Mouse (Mus musculus): ENCODE measurements around the gene Nop14. TPM values are rescaled to one million over a fixed set of nuclear protein-coding genes. Genes with fewer than 3 reads are reported as not detected.
A peak's percentile ranks its signal among the peaks of the same experiment; 100 is the strongest.

The Nop14 gene
- polyA plus RNA-seq, 1 experiment, result 19.2 TPM

DNA sequence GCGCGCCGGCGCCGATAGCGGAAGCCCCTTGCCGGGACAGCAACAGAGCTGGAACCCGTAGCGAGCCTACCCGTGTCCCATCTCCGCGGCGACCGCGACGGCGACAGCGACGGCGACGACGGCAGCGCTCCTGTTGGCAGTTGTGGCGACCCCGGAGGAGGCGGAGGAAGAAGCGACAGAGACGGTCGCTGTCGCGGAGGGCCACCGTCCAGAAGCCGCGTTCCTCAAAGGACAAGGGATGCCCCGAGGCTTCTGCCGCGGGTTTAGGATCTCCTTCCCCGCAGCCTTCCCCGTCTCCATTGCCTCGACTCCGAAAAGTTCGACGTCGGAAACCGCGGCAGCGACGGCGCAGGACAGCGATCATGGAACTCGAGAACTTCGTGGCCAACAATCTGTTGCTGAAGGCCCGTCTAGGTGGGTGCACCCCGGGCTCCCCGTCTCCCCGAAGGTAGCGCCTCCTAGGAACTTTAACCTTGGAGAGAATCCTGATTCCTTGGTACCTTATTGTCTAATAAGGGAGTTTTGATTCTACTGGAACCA, 713 bp upstream of the Nop14 start:
- Histone ChIP-seq H3K27ac (ENCODE audit: insufficient read depth, low read depth, low read length) (peak overlapping the region; percentile 51), H3K4me1 (ENCODE audit: control insufficient read depth, insufficient read depth, low read length) (peaks cover 2% of the 10 kb centered on the region; the same call in 1 of the 2 replicates), H3K4me3 (ENCODE audit: insufficient read depth, low read length) (peak overlapping the region; percentile 90)
- TF ChIP-seq POLR2A (IDR thresholded peaks at IDR 0.05; ENCODE audit: borderline replicate concordance, low read depth, low read length), result no peak
- no peak for TF ChIP-seq CTCF (IDR thresholded peaks at IDR 0.05; ENCODE audit: low read depth, low read length)

DNA sequence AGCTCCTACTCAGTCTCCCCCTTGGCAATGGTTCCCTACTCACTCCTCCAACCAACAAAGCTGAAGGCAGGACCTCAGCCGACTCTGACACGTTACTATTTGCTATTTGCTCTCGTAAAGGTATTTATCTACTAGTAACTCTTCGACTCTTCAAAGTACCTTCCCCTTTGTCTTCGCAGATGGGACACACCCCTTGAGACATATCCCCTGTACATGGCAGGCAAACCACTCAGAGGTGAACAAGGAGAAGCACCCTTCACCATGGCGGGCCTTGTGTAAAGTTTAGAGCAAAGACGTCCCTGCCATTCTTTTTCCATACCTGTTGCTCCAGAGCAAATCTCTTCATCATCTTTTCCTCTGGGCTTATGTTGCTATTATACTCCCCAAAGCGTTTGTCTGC, 2.4 kb downstream of the Nop14 start:
- Histone ChIP-seq H3K4me3 (ENCODE audit: insufficient read depth, low read length) (no peak overlapping the region), H3K27ac (ENCODE audit: insufficient read depth, low read depth, low read length) (no peak overlapping the region), H3K4me1 (ENCODE audit: control insufficient read depth, insufficient read depth, low read length) (peaks cover 2% of the 10 kb centered on the region; the same call in 1 of the 2 replicates)
- TF ChIP-seq POLR2A (IDR thresholded peaks at IDR 0.05; ENCODE audit: borderline replicate concordance, low read depth, low read length), result no peak
- TF ChIP-seq CTCF (IDR thresholded peaks at IDR 0.05; ENCODE audit: low read depth, low read length), result no peak

DNA sequence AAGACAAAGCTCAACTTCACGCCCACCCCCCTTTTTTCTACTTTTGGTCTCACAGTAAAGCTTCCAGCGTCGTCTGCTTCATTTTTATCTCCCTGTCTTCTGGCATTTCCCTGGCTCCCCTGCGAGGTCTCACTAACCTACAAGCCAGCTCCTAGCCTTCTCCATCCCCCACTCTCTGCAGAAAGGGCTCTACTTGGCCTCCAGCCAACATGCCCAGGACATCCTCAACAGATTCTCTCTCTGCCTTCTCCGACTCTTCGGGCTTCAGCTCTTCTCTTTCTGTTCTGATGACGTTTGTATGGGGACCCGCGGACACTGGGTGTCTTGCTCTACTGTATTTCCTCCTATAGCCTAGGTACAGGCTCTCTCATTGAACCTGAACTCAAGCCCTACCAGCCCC, 5.1 kb downstream of the Nop14 start:
- Histone ChIP-seq H3K4me3 (ENCODE audit: insufficient read depth, low read length) (no peak overlapping the region), H3K4me1 (ENCODE audit: control insufficient read depth, insufficient read depth, low read length) (peaks cover 8% of the 10 kb centered on the region), H3K27ac (ENCODE audit: insufficient read depth, low read depth, low read length) (no peak overlapping the region)
- TF ChIP-seq CTCF (IDR thresholded peaks at IDR 0.05; ENCODE audit: low read depth, low read length) (no peak), POLR2A (IDR thresholded peaks at IDR 0.05; ENCODE audit: borderline replicate concordance, low read depth, low read length) (no peak)

DNA sequence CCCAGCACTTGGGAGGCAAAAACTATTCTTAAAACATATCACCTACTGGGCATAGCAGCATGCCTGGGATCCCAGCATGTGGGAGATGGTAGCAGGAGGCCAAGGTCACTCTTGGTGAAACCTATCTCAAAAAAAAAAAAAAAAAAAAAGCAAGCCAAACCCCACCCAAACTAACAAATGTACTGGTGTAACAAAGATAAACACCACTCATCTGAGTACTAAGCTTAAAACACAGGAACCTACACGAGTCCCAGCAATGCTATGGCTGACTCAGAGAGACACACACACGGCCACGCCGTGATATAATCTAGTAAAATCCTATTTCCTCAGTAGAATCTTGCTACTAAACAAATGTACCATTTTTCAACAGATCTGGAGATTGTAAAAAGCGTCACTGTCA, 7.0 kb downstream of the Nop14 start:
- no peak overlapping the region for H3K27ac ChIP-seq (ENCODE audit: insufficient read depth, low read depth, low read length)
- TF ChIP-seq CTCF (IDR thresholded peaks at IDR 0.05; ENCODE audit: low read depth, low read length), result no peak
- TF ChIP-seq POLR2A (IDR thresholded peaks at IDR 0.05; ENCODE audit: borderline replicate concordance, low read depth, low read length), result no peak
- no peak overlapping the region for H3K4me3 ChIP-seq (ENCODE audit: insufficient read depth, low read length)
- peaks cover 6% of the 10 kb centered on the region; the same call in 1 of the 2 replicates for H3K4me1 ChIP-seq (ENCODE audit: control insufficient read depth, insufficient read depth, low read length)

DNA sequence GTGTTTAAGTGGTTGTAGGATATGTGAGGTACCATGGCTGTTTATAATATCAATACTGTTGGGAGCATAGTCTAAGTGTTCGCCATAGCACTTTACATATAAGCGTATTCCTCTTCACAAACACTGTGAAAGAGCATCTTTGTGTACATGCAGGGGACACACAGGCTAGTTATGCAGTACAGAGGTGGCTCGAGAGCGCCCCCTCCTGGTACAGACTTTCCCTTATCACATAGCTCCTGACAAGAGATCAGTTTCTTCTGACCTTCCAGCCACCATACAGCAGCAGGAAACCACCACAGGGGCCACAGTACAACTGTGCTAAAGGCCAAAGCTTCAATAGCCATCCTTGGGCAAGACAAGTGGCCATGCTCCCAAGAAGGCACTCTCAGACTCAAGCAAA, 12.4 kb downstream of the Nop14 start:
- H3K4me1 ChIP-seq (ENCODE audit: control insufficient read depth, insufficient read depth, low read length), result peaks cover 6% of the 10 kb centered on the region; the same call in 1 of the 2 replicates
- no peak for TF ChIP-seq POLR2A (IDR thresholded peaks at IDR 0.05; ENCODE audit: borderline replicate concordance, low read depth, low read length)
- TF ChIP-seq CTCF (IDR thresholded peaks at IDR 0.05; ENCODE audit: low read depth, low read length), result peak; percentile 58; the same call in 1 of the 2 replicates

DNA sequence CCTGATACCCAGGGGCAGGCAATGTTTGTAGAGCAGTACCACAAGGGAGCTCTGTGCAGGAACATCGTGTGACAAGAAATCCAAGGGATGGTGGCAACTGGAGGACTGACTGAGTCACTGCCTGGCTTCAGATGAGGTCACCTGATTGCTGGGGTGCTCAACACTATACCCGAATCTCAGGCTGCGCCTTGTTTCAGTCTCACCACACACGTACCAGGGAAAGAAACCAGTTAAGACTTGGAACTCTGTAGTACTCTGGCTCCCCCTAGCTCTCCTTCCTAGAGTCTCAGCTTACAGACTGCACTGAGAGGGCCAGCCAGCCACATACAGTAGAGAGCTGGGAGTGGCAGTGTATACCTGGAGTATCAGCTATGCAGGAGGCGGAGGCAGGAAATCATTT, 17.0 kb downstream of the Nop14 start:
- Histone ChIP-seq H3K27ac (ENCODE audit: insufficient read depth, low read depth, low read length) (no peak overlapping the region), H3K4me1 (ENCODE audit: control insufficient read depth, insufficient read depth, low read length) (peaks cover 3% of the 10 kb centered on the region), H3K4me3 (ENCODE audit: insufficient read depth, low read length) (no peak overlapping the region)
- no peak for TF ChIP-seq CTCF (IDR thresholded peaks at IDR 0.05; ENCODE audit: low read depth, low read length)
- no peak for TF ChIP-seq POLR2A (IDR thresholded peaks at IDR 0.05; ENCODE audit: borderline replicate concordance, low read depth, low read length)

More for the DNA sequence above, 12.4 kb downstream of the Nop14 start:
- H3K27ac ChIP-seq (ENCODE audit: insufficient read depth, low read depth, low read length), result no peak overlapping the region
- no peak overlapping the region for H3K4me3 ChIP-seq (ENCODE audit: insufficient read depth, low read length)

DNA sequence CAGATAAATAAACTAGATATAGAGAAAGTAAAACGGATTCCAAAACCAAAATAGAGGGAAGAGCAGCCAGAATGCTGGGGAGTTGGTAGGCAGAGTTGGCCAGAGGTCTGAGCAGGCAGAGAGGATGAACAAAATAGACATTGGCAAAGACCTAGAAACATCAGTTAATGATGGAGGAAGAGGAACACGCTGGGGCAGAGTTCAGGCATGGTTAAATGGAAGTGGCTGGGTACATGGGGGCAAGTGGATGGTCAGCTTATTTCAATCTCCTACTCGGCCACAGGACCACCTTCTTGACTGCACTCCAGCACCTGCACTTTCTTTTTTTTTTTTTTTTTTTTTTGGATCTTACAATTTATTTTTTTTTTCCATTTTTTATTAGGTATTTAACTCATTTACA, 18.0 kb downstream of the Nop14 start:
- TF ChIP-seq POLR2A (IDR thresholded peaks at IDR 0.05; ENCODE audit: borderline replicate concordance, low read depth, low read length) (no peak), CTCF (IDR thresholded peaks at IDR 0.05; ENCODE audit: low read depth, low read length) (no peak)
- Histone ChIP-seq H3K4me3 (ENCODE audit: insufficient read depth, low read length) (no peak overlapping the region), H3K27ac (ENCODE audit: insufficient read depth, low read depth, low read length) (no peak overlapping the region), H3K4me1 (ENCODE audit: control insufficient read depth, insufficient read depth, low read length) (peaks cover 10% of the 10 kb centered on the region)

DNA sequence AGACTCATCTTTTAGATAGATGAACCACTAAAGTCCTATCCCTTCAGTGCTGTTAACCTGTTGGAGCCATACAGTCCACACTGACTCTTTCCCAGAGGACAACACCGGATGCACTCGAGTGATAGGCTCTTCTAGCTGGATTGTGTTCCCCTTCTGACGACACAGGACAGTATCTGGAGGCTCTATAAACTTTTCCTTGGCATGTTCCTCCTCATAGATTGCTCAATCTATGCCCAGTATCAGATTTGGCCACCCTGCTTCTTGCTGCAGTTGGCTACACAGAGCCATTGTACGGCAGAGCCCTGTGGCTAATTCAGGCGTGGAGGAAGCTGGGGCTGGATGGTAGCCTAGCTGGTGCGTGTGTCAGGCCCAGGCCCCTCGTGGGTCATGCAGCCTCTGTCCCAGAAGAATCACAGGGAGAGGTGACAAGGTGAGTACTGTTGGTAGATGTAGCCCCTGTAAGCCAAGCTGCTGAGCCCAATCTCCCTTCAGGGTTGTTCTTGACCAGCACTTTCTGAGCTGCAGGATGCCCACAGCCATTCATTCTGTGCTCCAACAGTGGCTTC, 22.3 kb downstream of the Nop14 start:
- Histone ChIP-seq H3K27ac (ENCODE audit: insufficient read depth, low read depth, low read length) (peak overlapping the region; percentile 8), H3K4me3 (ENCODE audit: insufficient read depth, low read length) (no peak overlapping the region), H3K4me1 (ENCODE audit: control insufficient read depth, insufficient read depth, low read length) (peaks cover 29% of the 10 kb centered on the region)
- TF ChIP-seq POLR2A (IDR thresholded peaks at IDR 0.05; ENCODE audit: borderline replicate concordance, low read depth, low read length) (no peak), CTCF (IDR thresholded peaks at IDR 0.05; ENCODE audit: low read depth, low read length) (no peak)

DNA sequence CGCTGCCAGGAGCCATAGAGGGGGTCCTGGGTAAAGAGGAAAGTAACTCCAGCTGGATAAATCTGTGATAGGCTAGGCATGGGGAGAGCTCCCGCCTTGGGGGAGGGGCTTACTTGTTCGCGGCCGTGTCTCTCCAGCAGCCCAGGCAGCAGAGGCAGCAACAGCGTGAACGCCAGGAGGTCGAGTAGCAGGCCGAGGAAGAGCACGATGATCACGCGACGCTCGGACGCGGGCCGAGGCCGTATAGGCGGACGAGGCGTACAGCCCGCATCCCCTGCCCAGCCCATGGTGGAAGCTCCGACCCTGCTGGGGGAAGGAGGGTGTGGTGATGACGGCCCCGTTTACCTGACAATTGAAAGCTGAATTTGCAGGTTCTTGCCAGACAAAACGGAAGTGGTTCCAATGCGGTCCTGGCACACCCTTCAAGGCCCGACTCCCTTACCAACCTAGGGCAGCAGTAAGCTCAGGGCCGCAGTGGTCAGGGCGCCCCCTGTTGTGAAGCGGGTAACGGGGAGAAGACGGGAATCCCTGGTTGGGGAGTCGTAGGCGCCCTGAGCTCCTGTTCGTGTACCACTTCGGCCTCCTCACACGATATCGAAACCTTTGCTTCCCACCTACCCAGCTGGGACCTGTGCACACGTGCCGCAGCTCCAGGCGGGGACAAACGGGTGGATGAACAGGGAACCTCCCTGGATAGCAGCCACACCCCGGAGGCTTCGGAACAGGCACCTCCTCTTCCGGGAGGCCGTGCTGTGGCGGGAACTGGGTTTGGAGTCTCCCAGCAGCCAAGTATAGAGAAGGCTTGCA, 23.3 kb downstream of the Nop14 start, which contains the start of gene Mfsd10:
TSS of gene Mfsd10 (minus strand) at position 732 of the 807 bp plus-strand sequence.
- Histone ChIP-seq H3K27ac (ENCODE audit: insufficient read depth, low read depth, low read length) (peak within 1 kb of the TSS; percentile 73), H3K4me1 (ENCODE audit: control insufficient read depth, insufficient read depth, low read length) (peaks cover 29% of the 10 kb centered on the region), H3K4me3 (ENCODE audit: insufficient read depth, low read length) (peak within 1 kb of the TSS; percentile 88)
- TF ChIP-seq CTCF (IDR thresholded peaks at IDR 0.05; ENCODE audit: low read depth, low read length) (peak; percentile 71), POLR2A (IDR thresholded peaks at IDR 0.05; ENCODE audit: borderline replicate concordance, low read depth, low read length) (no peak)
